14 mouse cellular contexts compared by ENCODE assay signal in the genomic region with DNA sequence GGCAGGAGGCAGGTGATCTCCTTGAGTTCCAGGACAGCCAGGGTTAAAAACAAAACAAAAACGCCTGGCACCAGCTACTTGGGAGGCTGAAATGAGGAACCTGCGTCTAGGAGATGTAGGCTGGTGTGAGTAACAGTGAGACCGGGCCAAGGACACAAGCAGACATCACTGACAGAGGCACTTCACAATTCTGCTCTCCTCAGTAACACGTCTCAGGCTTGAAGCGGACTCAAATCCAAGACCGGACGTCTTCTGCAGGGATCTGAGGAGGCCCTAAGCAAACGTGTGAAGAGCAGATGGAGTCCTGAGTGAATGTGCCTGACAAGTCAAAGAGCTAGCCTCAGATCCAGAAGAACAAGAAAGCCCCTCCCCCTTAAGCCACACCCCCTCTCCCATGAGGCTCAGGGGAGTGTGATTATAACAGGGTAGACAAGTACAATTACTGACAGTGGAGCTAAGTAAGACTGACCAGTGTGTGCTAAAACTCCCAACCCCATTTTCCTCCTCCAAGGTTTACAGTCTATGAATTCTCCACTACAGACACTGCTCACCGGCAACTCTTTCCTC. TPM values are rescaled to one million over a fixed set of nuclear protein-coding genes. Genes with fewer than 3 reads are reported as not detected.
DNase-seq lines count a peak whose midpoint lies in the region; ATAC-seq and TF ChIP-seq lines count a peak whose summit lies in the region.
"Had no signal": no experiment of that assay in that cellular context is flagged by ENCODE, and none has a peak within 500 bp of the region (broad histone marks: within the 10 kb centered on the region; RNA-seq: fewer than 3 reads in every experiment).

No protein-coding gene starts in this region.

- H3K9ac ChIP-seq in liver, postnatal 0 days (replicated peaks): no peak overlapping the region
- H3K9ac ChIP-seq in liver, embryonic 11.5 days (ENCODE audit: low read depth, low read length): no peak overlapping the region
- H3K9ac ChIP-seq: heart, embryonic 15.5 days; limb, embryonic 13.5 days had no signal

- no peak for TF ChIP-seq CTCF in liver, postnatal 0 days (IDR thresholded peaks at IDR 0.05; ENCODE audit: low read depth)

- no peak overlapping the region for H3K4me2 ChIP-seq in liver, postnatal 0 days (ENCODE audit: low read depth, low read length)
- no peak overlapping the region for H3K4me2 ChIP-seq in liver, embryonic 11.5 days
- H3K4me2 ChIP-seq: heart, embryonic 15.5 days; limb, embryonic 13.5 days had no signal

- DNase-seq in liver, postnatal 0 days: peak; percentile 31
- no peak for DNase-seq in liver, embryonic 11.5 days (ENCODE audit: low spot score)
- DNase-seq in B cell, adult 2 months: peak; percentile 42 to 53
- peak; percentile 74 for DNase-seq in adrenal gland, adult 2 months
- peak; percentile 21 for DNase-seq in induced T-regulatory cell, adult 2 months (ENCODE audit: low read depth)
- no peak for DNase-seq in left cerebral cortex, postnatal 14 days (ENCODE audit: low spot score in 2 of 2)
- no peak for DNase-seq in kidney, adult 9 months
- no peak for DNase-seq in testis, postnatal 14 days (ENCODE audit: low spot score)
- DNase-seq: cerebellum, adult 18-20 months had no signal

- H3K9me3 ChIP-seq in liver, postnatal 0 days (ENCODE audit: low read length): no peaks in the 10 kb centered on the region
- no peaks in the 10 kb centered on the region for H3K9me3 ChIP-seq in liver, embryonic 11.5 days (ENCODE audit: control insufficient read depth, low read length)
- H3K9me3 ChIP-seq: forebrain, embryonic 10.5 days; heart, embryonic 15.5 days; limb, embryonic 13.5 days had no signal

- H3K36me3 ChIP-seq in liver, postnatal 0 days (replicated peaks; ENCODE audit: insufficient read depth, low read length): no peaks in the 10 kb centered on the region
- H3K36me3 ChIP-seq in liver, embryonic 11.5 days (ENCODE audit: control insufficient read depth, insufficient read depth, low read length): no peaks in the 10 kb centered on the region
- H3K36me3 ChIP-seq: heart, embryonic 15.5 days had no signal

- TF ChIP-seq EP300 in liver, postnatal 0 days (IDR thresholded peaks at IDR 0.05; ENCODE audit: low read depth): no peak

- 56% methylated on average over 9 of the region's 9 CpGs for WGBS in liver, postnatal 0 days (ENCODE audit: insufficient replicate concordance)
- WGBS in liver, embryonic 11.5 days: 70% methylated on average over 9 of the region's 9 CpGs

- intact Hi-C loops in left cerebral cortex, postnatal 14 days (cut with DNase I): no loop called here

- no peak overlapping the region for H3K27ac ChIP-seq in liver, postnatal 0 days (ENCODE audit: low read depth)
- no peak overlapping the region for H3K27ac ChIP-seq in liver, embryonic 11.5 days (ENCODE audit: low read depth, low read length)
- H3K27ac ChIP-seq: forebrain, embryonic 10.5 days; heart, embryonic 15.5 days; hindbrain, postnatal 0 days; limb, embryonic 13.5 days had no signal

- ATAC-seq in liver, postnatal 0 days: no peak
- no peak for ATAC-seq in liver, embryonic 11.5 days (replicated peaks; ENCODE audit: low FRiP score)
- ATAC-seq: hindbrain, postnatal 0 days; lung, postnatal 0 days had no signal

- H3K27me3 ChIP-seq in liver, postnatal 0 days (ENCODE audit: insufficient read depth, low read length): no peaks in the 10 kb centered on the region
- no peaks in the 10 kb centered on the region for H3K27me3 ChIP-seq in liver, embryonic 11.5 days (replicated peaks; ENCODE audit: control insufficient read depth, insufficient read depth, low read length)
- H3K27me3 ChIP-seq: heart, embryonic 15.5 days; limb, embryonic 13.5 days had no signal

- peaks cover 23% of the 10 kb centered on the region for H3K4me1 ChIP-seq in liver, postnatal 0 days (ENCODE audit: insufficient read depth)
- H3K4me1 ChIP-seq in liver, embryonic 11.5 days (replicated peaks; ENCODE audit: control insufficient read depth, insufficient read depth, low read length): peaks cover 17% of the 10 kb centered on the region

- H3K4me3 ChIP-seq in liver, postnatal 0 days (ENCODE audit: low read depth, low read length): no peak overlapping the region
- H3K4me3 ChIP-seq in liver, embryonic 11.5 days (ENCODE audit: low read depth, low read length): no peak overlapping the region
- H3K4me3 ChIP-seq: forebrain, embryonic 10.5 days; heart, embryonic 15.5 days; limb, embryonic 13.5 days had no signal

RNA-seq across cellular contexts. Expression of gene Gxylt1, which starts 4.6 kb away (rescaled TPM):
- polyA plus RNA-seq in liver, postnatal 0 days (2015; fragmentation: Nextera tagmentation; extraction: Ambion mirVana): 1.8 and 2.0 TPM in 2 replicates
- polyA plus RNA-seq in liver, embryonic 11.5 days (2014; fragmentation: Nextera tagmentation; extraction: Ambion mirVana): 10.4 and 10.7 TPM in 2 replicates
- total RNA-seq in adrenal gland, adult 2 months (2021): 10 to 100 TPM; 22.5 to 46.4 TPM
- polyA plus RNA-seq in adrenal gland, adult 2 months (2012; rRNA removed): 1.2 and 2.2 TPM in 2 replicates
- total RNA-seq in left cerebral cortex, postnatal 14 days (2021): 10 to 100 TPM in 1 of 2 experiments, 1 to 10 TPM in 1; 8.9 to 10.1 TPM

Comparison
In these comparisons a context has a peak if more than half of its experiments do, and no peak if none do; other contexts are left out.
1. DNase-seq: peak in liver, postnatal 0 days (single experiment), B cell, adult 2 months (2 of 2), adrenal gland, adult 2 months (single experiment) and induced T-regulatory cell, adult 2 months (single experiment); none in liver, embryonic 11.5 days (single experiment), left cerebral cortex, postnatal 14 days (0 of 2), kidney, adult 9 months (single experiment) and testis, postnatal 14 days (single experiment).